Mouse (Mus musculus) liver, embryonic 14.5 days (tissue): ENCODE results near the gene Cacng6.

Experiments
- CTCF ChIP-seq: IDR thresholded peaks from 2 replicates; pipeline ENCODE4 v1.5.1; 2016; ENCODE audit warnings: antibody characterized with exemption, low read depth, control low read depth
- EP300 ChIP-seq: IDR thresholded peaks from 2 replicates; pipeline ENCODE4 v1.6.1; 2016; ENCODE audit warnings: antibody characterized with exemption, low read depth

- TF ChIP-seq EP300 (no peak), CTCF (no peak; the same call in 1 of the 2 replicates)
These were observed 12.0 kb upstream of the Cacng6 start for GRCm38 (mm10) chr7:3412036-3412435.
